Mouse (Mus musculus) hindbrain, embryonic 12.5 days (tissue): ENCODE data around the gene Cldn9. TPM values are rescaled to one million over a fixed set of nuclear protein-coding genes. Genes with fewer than 3 reads are reported as not detected.

Experiments
- ATAC-seq: fragments of 200-750 bp; cut with Nextera tagmentation; 2 replicates; pipeline ENCODE4 v1.8.0; 2017; ENCODE audit warnings: moderate TSS enrichment; ENCODE audit not compliant: low FRiP score
- H3K27ac ChIP-seq: fragments of 300-500 bp; sonication (generic); 2 replicates; pipeline ENCODE4 v1.5.1; 2016; ENCODE audit warnings: mild to moderate bottlenecking
- H3K27me3 ChIP-seq: fragments of 300-500 bp; sonication (generic); 2 replicates; pipeline ENCODE4 v1.6.1; 2016; ENCODE audit warnings: mild to moderate bottlenecking
- H3K36me3 ChIP-seq: fragments of 300-500 bp; sonication (generic); 2 replicates; pipeline ENCODE4 v1.6.1; 2016; ENCODE audit warnings: mild to moderate bottlenecking
- H3K4me1 ChIP-seq: fragments of 300-500 bp; sonication (generic); 2 replicates; pipeline ENCODE4 v1.6.1; 2016
- H3K4me2 ChIP-seq: fragments of 300-500 bp; sonication (generic); replicated peaks from 2 replicates; pipeline ENCODE4 v1.6.1; 2016; ENCODE audit warnings: mild to moderate bottlenecking
- H3K4me3 ChIP-seq: fragments of 300-500 bp; sonication (generic); 2 replicates; pipeline ENCODE4 v1.5.1; 2016; ENCODE audit warnings: mild to moderate bottlenecking
- H3K9ac ChIP-seq: fragments of 300-500 bp; sonication (generic); 2 replicates; pipeline ENCODE4 v1.6.1; 2016; ENCODE audit warnings: mild to moderate bottlenecking, moderate library complexity
- H3K9me3 ChIP-seq: fragments of 300-500 bp; sonication (generic); replicated peaks from 2 replicates; pipeline ENCODE4 v1.6.1; 2016; ENCODE audit warnings: mild to moderate bottlenecking
- WGBS: fragments of 180-500 bp; shearing (Covaris S2); methylation state at CpG from one replicate; pipeline ENCODE4 v1.1.7; 2016; 5-methylcytosine and 5-hydroxymethylcytosine counted together
- polyA plus RNA-seq: library from polyadenylated mRNA; unstranded; fragments of >200 nt; fragmentation: Nextera tagmentation; extraction: Ambion mirVana; gene quantifications from 2 replicates; pipeline ENCODE4 v1.2.1, GENCODE M21; 2016

Cldn9 gene
- polyA plus RNA-seq: 5.5 and 14.6 TPM in 2 replicates

- Histone ChIP-seq H3K9me3 (no peaks in the 10 kb centered on the region), H3K36me3 (no peaks in the 10 kb centered on the region), H3K4me2 (peak within 1 kb of the TSS; percentile 26; the same call in 1 of the 2 replicates), H3K9ac (peak within 1 kb of the TSS; percentile 15; the same call in 1 of the 2 replicates), H3K4me1 (peaks cover 22% of the 10 kb centered on the region), H3K27ac (no peak within 1 kb of the TSS), H3K4me3 (peak within 1 kb of the TSS; percentile 16), H3K27me3 (peaks cover 57% of the 10 kb centered on the region)
- WGBS: 11% methylated on average over 15 of the region's 15 CpGs
- ATAC-seq: peak; percentile 51
Measured at GRCm38 (mm10) chr17:23683856-23684672, at the start of gene Cldn9. Cldn9 (minus strand) TSS chr17:23684026.

GRCm38 (mm10) chr17:23730441-23730840 lies 46.6 kb upstream of the Cldn9 start:
- ATAC-seq: no peak
- Histone ChIP-seq H3K27ac (no peak overlapping the region), H3K4me3 (no peak overlapping the region), H3K9ac (no peak overlapping the region), H3K36me3 (peaks cover 14% of the 10 kb centered on the region; the same call in 1 of the 2 replicates), H3K9me3 (no peaks in the 10 kb centered on the region), H3K27me3 (no peaks in the 10 kb centered on the region), H3K4me1 (peaks cover 4% of the 10 kb centered on the region; the same call in 1 of the 2 replicates), H3K4me2 (no peak overlapping the region)
- 75% methylated on average over 1 of the region's 1 CpGs for WGBS

- Histone ChIP-seq H3K27me3 (no peaks in the 10 kb centered on the region), H3K4me3 (peak overlapping the region; percentile 88), H3K4me1 (peaks cover 5% of the 10 kb centered on the region; the same call in 1 of the 2 replicates), H3K9me3 (no peaks in the 10 kb centered on the region), H3K36me3 (no peaks in the 10 kb centered on the region), H3K4me2 (peak overlapping the region; percentile 97), H3K9ac (peak overlapping the region; percentile 82), H3K27ac (peak overlapping the region; percentile 73)
- WGBS: under 1% methylated on average over 20 of the region's 20 CpGs
- peak; percentile 86 for ATAC-seq
Measured at GRCm38 (mm10) chr17:23726758-23727142, 42.9 kb upstream of the Cldn9 start.

GRCm38 (mm10) chr17:23725999-23726757 lies 42.4 kb upstream of the Cldn9 start, which contains the start of gene Pkmyt1:
Pkmyt1 (plus strand) TSS chr17:23726336.
- Histone ChIP-seq H3K9me3 (no peaks in the 10 kb centered on the region), H3K4me1 (peaks cover 5% of the 10 kb centered on the region; the same call in 1 of the 2 replicates), H3K36me3 (no peaks in the 10 kb centered on the region), H3K9ac (peak within 1 kb of the TSS; percentile 82), H3K27ac (peak within 1 kb of the TSS; percentile 73), H3K27me3 (no peaks in the 10 kb centered on the region), H3K4me3 (peak within 1 kb of the TSS; percentile 88), H3K4me2 (peak within 1 kb of the TSS; percentile 97)
- 2% methylated on average over 64 of the region's 73 CpGs for WGBS
- ATAC-seq: peak; percentile 95

GRCm38 (mm10) chr17:23725477-23725876 lies 41.7 kb upstream of the Cldn9 start:
- H3K4me1 ChIP-seq: peaks cover 5% of the 10 kb centered on the region; the same call in 1 of the 2 replicates
- 0 out of 2 replicates have a peak overlapping the region, but pooled peaks have one; percentile 35 for H3K27ac ChIP-seq
- no peaks in the 10 kb centered on the region for H3K9me3 ChIP-seq
- no peak overlapping the region for H3K9ac ChIP-seq
- no peak; the same call in 1 of the 2 replicates for ATAC-seq
- no peaks in the 10 kb centered on the region for H3K27me3 ChIP-seq
- H3K4me2 ChIP-seq: peak overlapping the region; percentile 97
- WGBS: 64% methylated on average over 4 of the region's 4 CpGs
- no peaks in the 10 kb centered on the region for H3K36me3 ChIP-seq
- H3K4me3 ChIP-seq: peak overlapping the region; percentile 88

GRCm38 (mm10) chr17:23722376-23723125 lies 38.7 kb upstream of the Cldn9 start, which contains the start of gene 1520401A03Rik:
1520401A03Rik (minus strand) TSS chr17:23722783.
- Histone ChIP-seq H3K4me3 (no peak within 1 kb of the TSS), H3K27me3 (no peaks in the 10 kb centered on the region), H3K9ac (no peak within 1 kb of the TSS), H3K4me1 (peaks cover 5% of the 10 kb centered on the region; the same call in 1 of the 2 replicates), H3K36me3 (no peaks in the 10 kb centered on the region), H3K9me3 (no peaks in the 10 kb centered on the region), H3K27ac (no peak within 1 kb of the TSS), H3K4me2 (no peak within 1 kb of the TSS)
- WGBS: 69% methylated on average over 7 of the region's 7 CpGs
- ATAC-seq: no peak

GRCm38 (mm10) chr17:23721886-23722285 lies 38.1 kb upstream of the Cldn9 start:
- H3K9ac ChIP-seq: no peak overlapping the region
- H3K36me3 ChIP-seq: no peaks in the 10 kb centered on the region
- H3K4me1 ChIP-seq: peaks cover 5% of the 10 kb centered on the region; the same call in 1 of the 2 replicates
- WGBS: 73% methylated on average over 2 of the region's 2 CpGs
- H3K4me2 ChIP-seq: no peak overlapping the region
- ATAC-seq: no peak
- no peak overlapping the region for H3K27ac ChIP-seq
- no peak overlapping the region for H3K4me3 ChIP-seq
- H3K9me3 ChIP-seq: no peaks in the 10 kb centered on the region
- H3K27me3 ChIP-seq: no peaks in the 10 kb centered on the region

GRCm38 (mm10) chr17:23719455-23719854 lies 35.6 kb upstream of the Cldn9 start:
- Histone ChIP-seq H3K9ac (no peak overlapping the region), H3K4me3 (no peak overlapping the region), H3K27ac (no peak overlapping the region), H3K27me3 (0 out of 2 replicates have a peak, but pooled peaks cover under 1% of the 10 kb centered on the region), H3K36me3 (no peaks in the 10 kb centered on the region), H3K9me3 (no peaks in the 10 kb centered on the region), H3K4me1 (no peaks in the 10 kb centered on the region), H3K4me2 (no peak overlapping the region)
- 11% methylated on average over 1 of the region's 1 CpGs for WGBS
- ATAC-seq: no peak

- no peak overlapping the region for H3K9ac ChIP-seq
- H3K4me1 ChIP-seq: no peaks in the 10 kb centered on the region
- no peak for ATAC-seq
- H3K4me3 ChIP-seq: no peak overlapping the region
- no peaks in the 10 kb centered on the region for H3K36me3 ChIP-seq
- WGBS: 53% methylated on average over 2 of the region's 2 CpGs
- H3K27me3 ChIP-seq: 0 out of 2 replicates have a peak, but pooled peaks cover 2% of the 10 kb centered on the region
- no peak overlapping the region for H3K4me2 ChIP-seq
- H3K27ac ChIP-seq: no peak overlapping the region
- no peaks in the 10 kb centered on the region for H3K9me3 ChIP-seq
Measured at GRCm38 (mm10) chr17:23717003-23717402, 33.2 kb upstream of the Cldn9 start.

GRCm38 (mm10) chr17:23706212-23706611 lies 22.4 kb upstream of the Cldn9 start:
- ATAC-seq: peak; percentile 39; the same call in 1 of the 2 replicates
- H3K4me1 ChIP-seq: peaks cover 5% of the 10 kb centered on the region
- no peaks in the 10 kb centered on the region for H3K9me3 ChIP-seq
- H3K4me3 ChIP-seq: no peak overlapping the region
- H3K9ac ChIP-seq: no peak overlapping the region
- H3K27ac ChIP-seq: no peak overlapping the region
- H3K4me2 ChIP-seq: no peak overlapping the region
- WGBS: 2% methylated on average over 3 of the region's 3 CpGs
- peaks cover 9% of the 10 kb centered on the region; the same call in 1 of the 2 replicates for H3K27me3 ChIP-seq
- no peaks in the 10 kb centered on the region for H3K36me3 ChIP-seq

GRCm38 (mm10) chr17:23705525-23706104 lies 21.8 kb upstream of the Cldn9 start:
- no peak overlapping the region for H3K27ac ChIP-seq
- H3K9ac ChIP-seq: no peak overlapping the region
- no peaks in the 10 kb centered on the region for H3K9me3 ChIP-seq
- no peak overlapping the region for H3K4me2 ChIP-seq
- H3K27me3 ChIP-seq: peaks cover 15% of the 10 kb centered on the region; the same call in 1 of the 2 replicates
- H3K4me3 ChIP-seq: no peak overlapping the region
- WGBS: 79% methylated on average over 7 of the region's 7 CpGs
- no peaks in the 10 kb centered on the region for H3K36me3 ChIP-seq
- ATAC-seq: peak; percentile 44; the same call in 1 of the 2 replicates
- H3K4me1 ChIP-seq: peaks cover 5% of the 10 kb centered on the region
